Mouse (Mus musculus): ENCODE results near the gene Abhd5. TPM values are rescaled to one million over a fixed set of nuclear protein-coding genes. Genes with fewer than 3 reads are reported as not detected.

Abhd5 gene
- total and polyA plus RNA-seq, 3 experiments = 6.0 to 12.2 (median 8.8) TPM

DNA sequence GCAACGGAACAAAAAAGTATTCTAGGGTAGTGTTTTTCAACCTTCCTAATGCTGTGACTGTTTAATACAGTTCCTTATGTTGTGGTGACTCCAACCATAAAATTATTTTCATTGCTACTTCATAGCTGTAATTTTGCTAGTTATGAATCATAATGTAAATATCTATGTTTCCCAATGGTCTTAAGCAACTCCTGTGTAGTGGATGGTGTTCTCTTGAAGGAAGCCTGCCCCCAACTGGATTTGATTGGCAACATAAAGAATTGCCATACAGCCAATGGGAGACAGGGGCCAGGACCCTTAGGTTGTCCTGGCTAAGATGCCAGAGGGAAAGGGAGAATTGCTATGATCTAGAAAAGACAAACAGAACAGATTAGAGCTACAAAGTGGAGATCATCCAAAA, 25.4 kb upstream of the Abhd5 start:
- TF ChIP-seq ZKSCAN1 (IDR thresholded peaks at IDR 0.05; ENCODE audit: borderline replicate concordance, low read depth, low read length) = no peak
- no peak for TF ChIP-seq MEF2A (IDR thresholded peaks at IDR 0.05; ENCODE audit: borderline replicate concordance, low read depth, low read length)
- TF ChIP-seq ELF1 (IDR thresholded peaks at IDR 0.05; ENCODE audit: low read depth, low read length) = no peak
- no peak for TF ChIP-seq POLR2A (IDR thresholded peaks at IDR 0.05; ENCODE audit: low read depth, low read length)
- TF ChIP-seq MAX (IDR thresholded peaks at IDR 0.05; ENCODE audit: low read length) = no peak
- TF ChIP-seq ZMIZ1 (IDR thresholded peaks at IDR 0.05; ENCODE audit: low read depth, low read length) = no peak
- no peak for TF ChIP-seq IRF4 (IDR thresholded peaks at IDR 0.05; ENCODE audit: low read depth, low read length)
- TF ChIP-seq CHD2 (IDR thresholded peaks at IDR 0.05; ENCODE audit: low read length) = no peak
- TF ChIP-seq RAD21 (IDR thresholded peaks at IDR 0.05; ENCODE audit: low read depth, low read length) = no peak
- TF ChIP-seq NRF1 (IDR thresholded peaks at IDR 0.05; ENCODE audit: low read depth, low read length) = no peak
- TF ChIP-seq POLR2AphosphoS2 (IDR thresholded peaks at IDR 0.05; ENCODE audit: low read depth, low read length) = no peak
- TF ChIP-seq TBP (conservative IDR thresholded peaks at IDR 0.05; ENCODE audit: low read depth, low read length) = no peak
- no peak for TF ChIP-seq RCOR1 (conservative IDR thresholded peaks at IDR 0.05; ENCODE audit: low read depth, low read length)
- TF ChIP-seq SMC3 (IDR thresholded peaks at IDR 0.05; ENCODE audit: low read depth, low read length) = no peak
- no peak overlapping the region for H3K27ac ChIP-seq (ENCODE audit: insufficient read depth, low read depth)
- no peak overlapping the region for H3K4me2 ChIP-seq (ENCODE audit: insufficient read depth, low read depth, poor library complexity, severe bottlenecking)
- in situ Hi-C loops (cut with MboI; ENCODE audit: low pct_ligation_motif_present, low pct_unique_long_range_greater_than_20kb, low sequenced_read_pairs) = no loop called here
- peaks cover 6% of the 10 kb centered on the region for H3K9me3 ChIP-seq (replicated peaks; ENCODE audit: low read length)
- no peaks in the 10 kb centered on the region for H3K4me1 ChIP-seq (ENCODE audit: control insufficient read depth in 1 of 2, insufficient read depth in 2 of 2)
- DNase-seq (ENCODE audit: extremely low read depth) = no peak
- no peak overlapping the region for H3K4me3 ChIP-seq (replicated peaks in 1 of 3; ENCODE audit: low read depth in 2 of 3, low read length in 2 of 3, poor library complexity in 1 of 3)
- no peaks in the 10 kb centered on the region for H3K36me3 ChIP-seq (replicated peaks in 1 of 2; ENCODE audit: control insufficient read depth in 1 of 2, insufficient read depth in 1 of 2, low read length in 1 of 2)
- dilution Hi-C loops (cut with MboI; ENCODE audit: extremely low pct_ligation_motif_present, extremely low pct_unique_long_range_greater_than_20kb, low sequenced_read_pairs) = no loop called here
- H3K9ac ChIP-seq (ENCODE audit: insufficient read depth, low read depth) = no peak overlapping the region
- no peaks in the 10 kb centered on the region for H3K79me2 ChIP-seq (replicated peaks; ENCODE audit: control insufficient read depth, extremely low read depth, insufficient read depth, poor library complexity, severe bottlenecking)
- peaks cover 3% of the 10 kb centered on the region for H3K27me3 ChIP-seq (replicated peaks)

DNA sequence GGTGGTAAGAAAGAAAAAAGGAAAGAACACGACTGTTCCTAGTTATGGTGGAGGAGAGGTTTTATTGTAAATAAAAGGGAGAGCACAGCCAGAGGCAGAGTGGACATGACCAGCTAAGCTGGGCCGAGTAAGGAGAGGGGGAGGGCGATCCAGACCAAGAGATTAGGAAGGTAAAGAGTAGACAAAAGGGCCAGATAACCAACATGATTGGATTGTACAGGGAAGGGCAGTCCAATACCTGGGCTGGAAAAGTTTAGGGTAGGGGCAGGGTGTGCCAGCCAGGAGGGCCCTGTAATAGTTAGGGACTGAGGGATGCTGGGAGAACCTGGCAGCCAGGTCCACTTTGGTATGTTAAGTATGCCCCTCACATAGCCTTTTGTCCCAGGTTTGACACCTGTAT, 23.2 kb upstream of the Abhd5 start:
- dilution Hi-C loops (cut with MboI; ENCODE audit: extremely low pct_ligation_motif_present, extremely low pct_unique_long_range_greater_than_20kb, low sequenced_read_pairs) (no loop called here), in situ Hi-C loops (cut with MboI; ENCODE audit: low pct_ligation_motif_present, low pct_unique_long_range_greater_than_20kb, low sequenced_read_pairs) (no loop called here)
- no peaks in the 10 kb centered on the region for H3K79me2 ChIP-seq (replicated peaks; ENCODE audit: control insufficient read depth, extremely low read depth, insufficient read depth, poor library complexity, severe bottlenecking)
- no peak overlapping the region for H3K4me2 ChIP-seq (ENCODE audit: insufficient read depth, low read depth, poor library complexity, severe bottlenecking)
- H3K4me1 ChIP-seq (ENCODE audit: control insufficient read depth in 1 of 2, insufficient read depth in 2 of 2) = no peaks in the 10 kb centered on the region
- H3K9ac ChIP-seq (ENCODE audit: insufficient read depth, low read depth) = no peak overlapping the region
- no peak overlapping the region for H3K4me3 ChIP-seq (replicated peaks in 1 of 3; ENCODE audit: low read depth in 2 of 3, low read length in 2 of 3, poor library complexity in 1 of 3)
- TF ChIP-seq E2F4 (IDR thresholded peaks at IDR 0.05; ENCODE audit: insufficient replicate concordance, low read depth, low read length) (no peak), KAT2A (IDR thresholded peaks at IDR 0.05; ENCODE audit: insufficient replicate concordance, low read length) (no peak), POLR2A (IDR thresholded peaks at IDR 0.05; ENCODE audit: low read depth, low read length) (no peak), RAD21 (IDR thresholded peaks at IDR 0.05; ENCODE audit: low read depth, low read length) (no peak), SIN3A (IDR thresholded peaks at IDR 0.05; ENCODE audit: low read length) (no peak), NELFE (IDR thresholded peaks at IDR 0.05; ENCODE audit: low read depth, low read length) (no peak), MEF2A (IDR thresholded peaks at IDR 0.05; ENCODE audit: borderline replicate concordance, low read depth, low read length) (no peak), RCOR1 (conservative IDR thresholded peaks at IDR 0.05; ENCODE audit: low read depth, low read length) (no peak), USF2 (conservative IDR thresholded peaks at IDR 0.05; ENCODE audit: low read depth, low read length) (no peak), POLR2AphosphoS2 (IDR thresholded peaks at IDR 0.05; ENCODE audit: low read depth, low read length) (no peak), SMC3 (IDR thresholded peaks at IDR 0.05; ENCODE audit: low read depth, low read length) (no peak), IRF4 (IDR thresholded peaks at IDR 0.05; ENCODE audit: low read depth, low read length) (no peak), EP300 (IDR thresholded peaks at IDR 0.05; ENCODE audit: low read length) (no peak), MAZ (IDR thresholded peaks at IDR 0.05; ENCODE audit: low read depth, low read length) (no peak), ZMIZ1 (IDR thresholded peaks at IDR 0.05; ENCODE audit: low read depth, low read length) (no peak), TBP (conservative IDR thresholded peaks at IDR 0.05; ENCODE audit: low read depth, low read length) (no peak), MAX (IDR thresholded peaks at IDR 0.05; ENCODE audit: low read length) (no peak), USF1 (IDR thresholded peaks at IDR 0.05; ENCODE audit: low read depth, low read length) (no peak), ELF1 (IDR thresholded peaks at IDR 0.05; ENCODE audit: low read depth, low read length) (no peak), CHD1 (IDR thresholded peaks at IDR 0.05; ENCODE audit: low read depth, low read length) (no peak)
- peaks cover 1% of the 10 kb centered on the region for H3K27me3 ChIP-seq (replicated peaks)
- H3K36me3 ChIP-seq (replicated peaks in 1 of 2; ENCODE audit: control insufficient read depth in 1 of 2, insufficient read depth in 1 of 2, low read length in 1 of 2) = no peaks in the 10 kb centered on the region
- H3K9me3 ChIP-seq (replicated peaks; ENCODE audit: low read length) = peaks cover 6% of the 10 kb centered on the region
- H3K27ac ChIP-seq (ENCODE audit: insufficient read depth, low read depth) = no peak overlapping the region
- DNase-seq (ENCODE audit: extremely low read depth) = no peak
